Mouse (Mus musculus): ENCODE data around the gene Mc1r. TPM values are rescaled to one million over a fixed set of nuclear protein-coding genes. Genes with fewer than 3 reads are reported as not detected.
"Not testable (repeated sequence)": the region's sequence is repeated elsewhere in the genome, so short reads cannot be mapped to it uniquely, and the experiment has no call there.

Mc1r gene
- total RNA-seq, 2 experiments from 2014 or later = not detected

DNA sequence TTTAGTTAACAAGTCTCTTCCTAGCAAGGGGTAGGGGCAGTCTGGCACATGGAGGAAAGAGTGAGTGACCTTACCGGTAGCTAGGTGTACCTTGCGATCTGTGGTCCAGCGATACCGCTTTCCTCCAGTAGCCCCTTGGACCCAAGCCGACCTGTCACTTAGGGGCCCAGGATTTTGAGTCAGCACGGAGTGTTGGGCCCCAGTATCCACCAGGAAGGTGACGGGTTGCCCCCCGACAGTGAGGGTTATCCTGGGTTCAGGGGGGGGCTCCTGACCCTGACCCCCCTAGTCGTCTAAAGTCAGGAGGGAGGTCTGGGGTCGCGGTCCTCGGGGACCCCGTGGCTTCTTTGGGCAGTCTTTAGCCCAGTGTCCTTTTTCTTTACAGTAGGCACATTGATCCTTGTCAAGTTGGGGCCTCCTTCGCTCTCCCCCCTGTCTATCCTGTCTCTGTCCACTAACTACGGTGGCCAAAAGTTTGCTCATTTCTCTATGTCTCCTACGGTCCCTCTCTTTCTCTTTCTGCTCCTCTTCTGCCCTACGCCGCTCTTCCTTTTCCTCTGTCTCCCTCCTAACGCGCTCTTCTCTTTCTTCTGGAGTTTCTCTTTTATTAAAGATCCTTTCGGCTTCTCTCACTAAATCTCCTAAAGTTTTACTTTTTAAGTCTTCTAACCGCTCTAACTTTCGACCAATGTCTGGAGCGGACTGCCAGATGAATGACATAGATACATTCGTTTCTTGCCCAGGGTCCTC, 24.9 kb downstream of the Mc1r start:
- no peak for DNase-seq

GRCm38 (mm10) chr8:123432381-123432780, 25.5 kb downstream of the Mc1r start:
- DNase-seq = no peak

DNA sequence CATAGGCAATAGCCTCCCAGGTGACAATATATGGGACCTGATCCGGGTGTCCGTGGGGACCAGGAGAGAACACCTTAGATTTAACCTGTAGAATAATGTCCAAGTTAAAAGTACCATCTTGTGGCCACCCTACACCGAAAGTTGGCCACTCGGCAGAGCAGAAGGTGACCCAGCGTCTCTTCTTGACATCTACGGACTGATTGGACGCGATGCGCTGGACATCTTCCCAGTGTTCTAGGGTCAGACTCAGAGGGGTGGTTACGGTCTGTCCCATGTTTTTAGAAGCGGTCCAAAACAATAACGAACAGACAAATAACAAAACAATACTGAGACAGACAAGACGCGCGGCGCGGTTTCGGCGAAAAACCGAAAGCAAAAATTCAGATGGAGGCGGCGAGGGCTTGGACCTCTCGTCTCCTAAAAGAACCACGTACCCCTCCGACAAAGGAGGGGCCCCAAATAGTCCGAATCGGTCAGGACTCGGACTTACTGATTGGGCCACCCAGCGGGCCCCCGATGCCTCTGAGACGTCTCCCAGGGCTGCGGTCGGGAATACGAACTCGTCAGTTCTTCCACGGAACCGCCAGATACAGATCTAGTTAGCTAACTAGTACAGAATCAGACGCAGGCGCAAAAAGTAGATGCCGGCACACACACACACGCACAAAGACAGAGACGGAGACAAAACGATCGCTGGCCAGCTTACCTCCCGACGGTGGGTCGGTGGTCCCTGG, 26.5 kb downstream of the Mc1r start:
- DNase-seq = not testable (repeated sequence)

DNA sequence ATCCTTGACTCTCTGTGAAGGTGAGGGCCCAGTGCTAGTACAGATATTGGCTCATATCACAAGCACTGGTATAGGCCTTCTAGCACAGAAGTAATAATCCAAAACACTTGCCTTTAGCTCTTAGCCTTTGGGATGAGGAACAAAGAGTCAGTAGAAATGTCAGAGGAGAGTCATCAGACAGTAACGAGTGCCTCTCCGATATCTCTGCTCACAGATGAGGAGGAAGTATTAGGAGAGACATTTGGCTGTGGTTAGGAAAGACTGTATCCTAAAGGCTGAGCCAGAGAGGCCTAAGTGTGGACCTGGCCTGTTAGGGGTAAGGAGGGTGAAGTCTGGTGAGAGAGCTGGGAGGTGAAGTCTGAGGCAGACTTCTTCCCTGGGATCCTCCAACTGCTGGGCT, 34.9 kb downstream of the Mc1r start:
- no peak for DNase-seq

DNA sequence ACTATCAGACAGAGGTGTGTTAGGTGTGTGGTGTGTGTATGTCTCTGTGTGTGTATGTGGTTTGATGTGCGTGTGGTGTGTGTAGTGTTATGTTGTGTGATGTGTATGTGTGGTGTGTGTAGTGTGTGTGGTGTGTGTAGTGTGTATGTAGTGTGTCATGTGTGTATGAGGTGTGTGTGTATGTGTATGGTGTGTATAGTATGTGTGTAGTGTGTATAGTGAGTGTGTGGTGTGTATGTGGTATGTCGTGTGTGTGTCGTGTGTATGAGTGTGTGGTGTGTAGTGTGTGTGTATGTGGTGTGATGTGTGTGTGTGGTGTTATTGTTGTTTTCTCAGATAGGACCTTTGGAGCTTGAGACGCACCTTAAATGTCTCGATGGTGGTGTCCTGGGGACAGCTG, 35.4 kb downstream of the Mc1r start:
- DNase-seq = no peak

DNA sequence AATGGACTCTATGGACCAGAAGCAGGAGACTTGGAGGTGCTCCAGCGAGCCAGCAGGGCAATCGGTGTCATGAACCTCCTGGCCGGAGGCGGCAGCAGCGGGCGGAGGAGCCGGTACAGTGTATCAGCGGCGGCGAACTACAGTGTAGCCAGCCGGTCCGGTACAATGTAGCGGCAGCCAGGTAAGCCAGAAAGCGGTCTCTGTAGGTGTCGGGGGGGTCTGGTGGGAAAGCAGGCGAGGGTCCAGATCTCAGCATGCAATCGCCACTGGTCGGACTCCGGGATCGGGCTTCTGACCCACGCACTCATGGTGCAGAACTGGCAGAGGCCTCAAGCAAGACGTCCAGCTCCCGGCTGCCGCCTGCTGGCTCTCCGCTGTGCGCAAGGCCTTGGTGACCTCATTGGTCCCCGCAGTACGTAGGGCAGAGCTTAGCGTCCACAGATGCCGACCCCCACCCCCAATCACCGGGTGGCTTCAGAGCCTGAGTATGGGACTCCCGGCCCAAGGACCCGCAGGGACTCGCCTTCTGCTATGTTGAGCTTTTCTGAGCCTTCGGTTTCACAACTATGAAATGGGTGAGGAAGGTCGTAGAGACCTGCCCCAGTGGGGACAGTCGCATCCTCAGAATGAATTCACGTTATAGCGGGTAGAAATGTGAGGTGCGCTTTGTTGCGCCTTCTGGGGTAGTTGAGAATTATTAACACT, 36.1 kb downstream of the Mc1r start:
- DNase-seq = peak; percentile 95

DNA sequence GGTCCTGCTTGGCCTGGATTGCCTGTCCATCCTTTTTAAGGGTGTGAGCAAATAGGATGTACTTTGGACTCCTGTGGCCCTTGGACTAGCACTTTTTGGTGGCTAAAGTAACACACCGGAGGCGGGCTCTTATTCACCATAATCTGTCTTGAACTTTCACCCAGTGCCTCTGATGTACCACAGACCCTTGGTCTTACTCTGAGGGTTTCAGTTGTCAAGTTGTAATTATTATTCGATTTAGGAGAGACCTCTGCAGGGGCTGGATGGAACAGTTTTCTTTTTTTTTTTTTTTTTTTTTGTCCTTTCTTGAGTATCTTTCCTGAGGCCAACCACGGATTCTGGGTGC, 36.6 kb downstream of the Mc1r start:
- DNase-seq = no peak

GRCm38 (mm10) chr8:123444131-123444530, 37.2 kb downstream of the Mc1r start:
- DNase-seq = no peak

- DNase-seq = no peak
These were observed 39.1 kb downstream of the Mc1r start for GRCm38 (mm10) chr8:123445981-123446380.

- DNase-seq = no peak
These were observed 39.9 kb downstream of the Mc1r start for GRCm38 (mm10) chr8:123446799-123447198.

GRCm38 (mm10) chr8:123450783-123451182, 43.9 kb downstream of the Mc1r start:
- no peak for DNase-seq

DNA sequence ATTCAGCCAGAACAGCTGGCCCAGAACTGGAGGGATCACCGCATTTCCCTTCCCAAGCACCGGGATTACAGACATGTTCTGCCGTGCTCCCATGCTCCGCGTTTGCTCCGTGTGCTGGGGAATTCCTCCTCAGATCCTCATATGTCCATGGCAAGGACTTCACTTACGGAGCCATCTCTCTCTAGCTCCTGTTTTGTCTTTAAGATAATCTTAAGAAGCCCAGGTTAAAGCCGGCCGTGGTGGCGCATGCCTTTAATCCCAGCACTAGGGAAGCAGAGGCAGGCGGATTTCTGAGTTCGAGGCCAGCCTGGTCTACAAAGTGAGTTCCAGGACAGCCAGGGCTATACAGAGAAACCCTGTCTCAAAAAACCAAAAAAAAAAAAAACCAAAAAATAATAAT, 44.8 kb downstream of the Mc1r start:
- DNase-seq = not testable (repeated sequence)

DNA sequence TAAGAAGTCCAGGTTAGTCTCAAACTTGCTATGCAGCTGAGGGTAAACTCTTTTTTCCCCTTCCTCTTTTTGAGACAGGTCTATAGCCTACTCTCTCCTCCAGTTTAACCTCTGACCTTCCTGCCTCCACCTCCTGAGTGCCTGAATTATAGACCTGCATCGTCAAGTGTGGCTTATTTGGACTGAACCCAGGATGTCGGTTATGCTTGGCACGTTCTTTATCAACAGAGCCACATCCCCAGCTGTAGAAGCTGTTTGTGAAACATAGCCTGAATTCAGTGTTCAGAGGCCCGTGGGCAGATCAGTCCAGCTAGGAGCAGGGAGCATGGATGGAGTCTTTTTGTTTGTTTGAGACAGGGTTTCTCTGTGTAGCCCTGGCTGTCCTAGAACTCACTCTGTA, 45.2 kb downstream of the Mc1r start:
- no peak for DNase-seq

DNA sequence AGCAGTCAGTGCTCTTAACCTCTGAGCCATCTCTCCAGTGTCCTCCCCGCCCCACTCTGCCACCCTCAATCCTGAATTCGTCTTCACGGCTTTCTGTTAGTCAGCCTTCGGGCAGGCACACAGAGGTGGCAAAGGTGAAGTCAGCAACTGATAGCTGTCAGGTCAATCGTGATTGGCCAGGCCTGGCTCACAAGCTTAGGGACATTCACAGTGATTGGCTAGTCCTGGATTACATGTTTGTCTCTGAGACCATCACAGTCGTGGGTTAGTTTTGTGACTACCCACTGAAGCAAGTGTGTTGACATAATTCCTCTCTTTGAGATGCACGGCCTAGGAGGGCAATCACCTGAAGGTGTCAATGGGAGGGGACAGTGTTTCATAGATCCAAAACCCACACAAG, 46.4 kb downstream of the Mc1r start:
- DNase-seq = no peak

GRCm38 (mm10) chr8:123453951-123454350, 47.0 kb downstream of the Mc1r start:
- no peak for DNase-seq

DNA sequence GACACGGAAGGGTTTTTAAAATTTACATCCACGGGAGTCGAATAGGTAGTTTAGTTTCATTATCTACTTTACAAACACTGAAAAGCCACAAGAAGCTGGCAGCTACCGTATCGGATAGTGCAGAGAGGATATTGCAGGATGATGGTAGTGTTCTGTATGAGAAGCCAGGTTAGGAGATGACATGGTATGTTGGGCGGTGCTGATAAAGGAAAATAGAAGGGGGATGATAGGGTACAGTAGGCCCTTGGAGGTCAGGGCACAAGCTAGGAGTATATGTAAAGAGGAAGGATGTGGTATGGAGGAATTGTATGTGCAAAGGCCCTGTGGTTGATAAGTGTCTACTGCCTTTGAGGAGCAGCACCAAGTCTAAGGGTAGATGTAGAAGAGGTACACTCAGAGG, 47.7 kb downstream of the Mc1r start:
- DNase-seq = no peak

Other genes with a start within 250 kb of the Mc1r start
- 1 to 10 TPM; 5.8 to 6.4 TPM for gene Sult5a1, start 248.8 kb upstream of the Mc1r start, total RNA-seq (2021)
- 1 to 10 TPM; 5.1 to 6.6 TPM for gene Dpep1, start 220.9 kb upstream of the Mc1r start, total RNA-seq (2021)
- gene Chmp1a, start 194.3 kb upstream of the Mc1r start, total RNA-seq (2021) = 10 to 100 TPM; 41.0 to 48.2 TPM
- gene Spata33, start 194.3 kb upstream of the Mc1r start, total RNA-seq (2021) = 1 to 10 TPM; 1.2 to 2.4 TPM
- 10 to 100 TPM; 14.2 to 18.7 TPM for gene Cdk10, start 182.3 kb upstream of the Mc1r start, total RNA-seq (2021)
- gene Spata2l, start 170.9 kb upstream of the Mc1r start, total RNA-seq (2021) = 1 to 10 TPM; 1.2 to 1.5 TPM
- 10 to 100 TPM in 1 of 2 experiments, 1 to 10 TPM in 1; 8.0 to 11.5 TPM for gene Zfp276, start 152.9 kb upstream of the Mc1r start, total RNA-seq (2021)
- 10 to 100 TPM; 12.3 to 13.4 TPM for gene Vps9d1, start 152.8 kb upstream of the Mc1r start, total RNA-seq (2021)
- 1 to 10 TPM; 4.6 to 6.2 TPM for gene Fanca, start 88.5 kb upstream of the Mc1r start, total RNA-seq (2021)
- 1 to 10 TPM in 1 of 2 experiments, under 1 TPM in 1; 0.86 to 1.2 TPM for gene Spire2, start 74.4 kb upstream of the Mc1r start, total RNA-seq (2021)
- 100 to 1,000 TPM; 144 to 157 TPM for gene Tcf25, start 33.4 kb upstream of the Mc1r start, total RNA-seq (2021)
- 1 to 10 TPM; 1.8 to 1.9 TPM for gene Tubb3, start 4.3 kb downstream of the Mc1r start, total RNA-seq (2021)
- gene Def8, start 16.4 kb downstream of the Mc1r start, total RNA-seq (2021) = 10 to 100 TPM; 35.8 to 37.6 TPM
- gene Afg3l1, start 70.8 kb downstream of the Mc1r start, total RNA-seq (2021) = 10 to 100 TPM; 34.3 to 37.5 TPM
- gene Dbndd1, start 108.4 kb downstream of the Mc1r start, total RNA-seq (2021) = under 1 TPM; 0.14 to 0.18 TPM
- 1 to 10 TPM; 5.8 to 7.8 TPM for gene Gas8, start 111.7 kb downstream of the Mc1r start, total RNA-seq (2021)
- gene Rhou, start 246.8 kb downstream of the Mc1r start, total RNA-seq (2021) = 1 to 10 TPM; 4.1 to 4.7 TPM

All from gastrocnemius, postnatal 10 days (tissue).